Mouse (Mus musculus): ENCODE data around the gene Phactr2. TPM values are rescaled to one million over a fixed set of nuclear protein-coding genes. Genes with fewer than 3 reads are reported as not detected.

The Phactr2 gene
- polyA plus RNA-seq, 1 experiment from 2014 or later: 25.5 TPM

DNA sequence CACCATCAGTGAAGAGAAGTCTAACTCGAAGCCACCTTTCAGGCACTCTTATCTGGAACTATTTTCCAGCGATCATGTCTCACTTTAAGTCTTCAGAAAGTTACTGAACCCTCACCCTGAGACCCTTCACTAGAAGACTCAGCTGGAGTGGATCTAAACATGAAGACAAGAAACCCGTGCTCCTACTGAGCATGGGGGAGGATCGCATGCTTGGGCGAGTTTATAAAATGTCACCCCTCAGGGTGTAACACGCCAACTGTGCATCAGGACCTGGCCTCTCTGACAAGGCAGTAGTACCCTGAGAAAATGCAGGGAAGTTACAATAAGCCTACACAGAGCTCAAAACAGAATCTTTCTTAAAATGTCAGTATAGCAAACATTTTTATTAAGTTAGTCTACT lies 161.6 kb downstream of the Phactr2 start:
- Histone ChIP-seq H3K27ac (no peak overlapping the region), H3K36me3 (no peaks in the 10 kb centered on the region), H3K9ac (no peak overlapping the region), H3K4me2 (no peak overlapping the region), H3K4me3 (no peak overlapping the region), H3K4me1 (0 out of 2 replicates have a peak, but pooled peaks cover 5% of the 10 kb centered on the region), H3K9me3 (no peaks in the 10 kb centered on the region), H3K27me3 (no peaks in the 10 kb centered on the region)
- 73% methylated on average over 6 of the region's 6 CpGs for WGBS
- no peak for ATAC-seq (ENCODE audit: insufficient number of reproducible peaks, low FRiP score, low TSS enrichment, low read depth)

DNA sequence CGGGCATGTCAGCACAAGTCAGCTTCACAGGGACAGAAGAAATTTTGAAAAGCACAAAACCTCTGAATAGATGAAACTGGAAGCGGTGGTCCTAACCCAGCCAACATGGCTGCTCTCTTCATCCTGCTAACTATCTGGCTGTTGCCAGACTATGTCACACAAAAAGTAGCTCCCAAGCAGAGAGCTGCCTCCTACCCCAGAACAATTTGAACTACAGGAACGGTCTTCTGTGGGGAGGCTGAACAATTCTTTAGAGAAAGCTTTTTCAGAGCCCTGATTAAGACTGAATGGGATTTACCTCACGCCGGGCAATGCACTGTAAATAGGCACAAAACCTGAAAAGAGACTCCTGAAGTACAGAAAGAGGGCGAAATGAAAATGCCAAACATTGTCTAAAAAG lies 162.6 kb downstream of the Phactr2 start:
- ATAC-seq (ENCODE audit: insufficient number of reproducible peaks, low FRiP score, low TSS enrichment, low read depth): no peak
- Histone ChIP-seq H3K4me3 (no peak overlapping the region), H3K36me3 (no peaks in the 10 kb centered on the region), H3K27ac (peak overlapping the region; percentile 66), H3K9ac (no peak overlapping the region), H3K4me2 (no peak overlapping the region), H3K4me1 (0 out of 2 replicates have a peak, but pooled peaks cover 5% of the 10 kb centered on the region), H3K27me3 (no peaks in the 10 kb centered on the region), H3K9me3 (no peaks in the 10 kb centered on the region)
- 73% methylated on average over 6 of the region's 6 CpGs for WGBS

DNA sequence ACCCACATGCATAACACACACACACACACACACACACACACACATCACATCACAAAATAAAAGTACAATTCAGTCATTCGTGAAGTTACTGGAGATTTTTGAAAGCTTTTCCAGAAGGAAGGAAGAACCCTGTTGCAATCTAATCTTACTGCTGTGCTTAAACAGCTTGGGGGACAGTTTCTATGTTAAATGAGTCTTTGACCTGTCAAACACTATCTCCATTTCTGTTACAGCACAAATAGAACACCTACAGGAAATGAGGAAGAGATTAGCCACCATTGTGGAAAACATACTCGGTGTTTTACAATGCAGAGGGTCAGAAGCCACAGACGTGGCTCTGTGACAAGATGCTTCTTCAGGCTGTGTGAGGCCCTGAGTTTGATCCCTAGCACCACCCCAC lies 164.1 kb downstream of the Phactr2 start:
- no peak overlapping the region; the same call in none of the 2 replicates for H3K27ac ChIP-seq
- H3K9me3 ChIP-seq: no peaks in the 10 kb centered on the region
- H3K4me1 ChIP-seq: peaks cover 7% of the 10 kb centered on the region; the same call in 1 of the 2 replicates
- H3K36me3 ChIP-seq: no peaks in the 10 kb centered on the region
- no peak for ATAC-seq (ENCODE audit: insufficient number of reproducible peaks, low FRiP score, low TSS enrichment, low read depth)
- H3K4me2 ChIP-seq: no peak overlapping the region
- 73% methylated on average over 3 of the region's 3 CpGs for WGBS
- H3K4me3 ChIP-seq: no peak overlapping the region
- no peaks in the 10 kb centered on the region for H3K27me3 ChIP-seq
- H3K9ac ChIP-seq: no peak overlapping the region

DNA sequence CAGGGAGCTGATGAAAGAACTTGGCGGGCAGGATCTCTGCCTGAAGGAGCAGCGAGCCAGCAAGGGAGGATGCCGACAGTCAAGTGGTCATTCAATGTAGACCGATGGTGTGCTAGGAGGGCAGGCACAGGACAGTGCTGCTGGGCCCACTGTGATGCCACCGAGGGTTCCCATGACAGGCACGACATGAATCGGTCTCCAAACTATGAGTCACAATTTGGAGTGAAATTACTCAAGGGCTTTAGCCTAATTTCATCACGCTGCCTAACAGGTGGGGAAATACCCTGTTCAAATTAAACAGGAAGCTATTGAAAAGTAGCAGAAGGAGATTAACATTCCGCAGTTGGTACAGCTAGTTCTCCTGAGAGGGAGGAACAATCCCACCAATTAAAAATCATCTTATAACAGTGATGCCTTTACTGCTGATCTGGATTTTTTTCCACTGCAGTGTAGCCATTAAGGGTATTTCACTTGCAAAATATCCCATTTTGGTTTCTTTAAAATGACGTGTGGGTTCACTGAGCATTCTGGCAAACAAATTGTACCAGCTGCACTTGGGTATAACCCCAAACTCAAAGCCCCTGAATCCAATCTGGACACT lies 169.5 kb downstream of the Phactr2 start:
- Histone ChIP-seq H3K4me3 (no peak overlapping the region), H3K27ac (peak overlapping the region; percentile 30), H3K9me3 (no peaks in the 10 kb centered on the region), H3K4me1 (peaks cover 14% of the 10 kb centered on the region), H3K4me2 (no peak overlapping the region), H3K9ac (no peak overlapping the region), H3K27me3 (no peaks in the 10 kb centered on the region), H3K36me3 (no peaks in the 10 kb centered on the region)
- 56% methylated on average over 10 of the region's 10 CpGs for WGBS
- no peak for ATAC-seq (ENCODE audit: insufficient number of reproducible peaks, low FRiP score, low TSS enrichment, low read depth)

DNA sequence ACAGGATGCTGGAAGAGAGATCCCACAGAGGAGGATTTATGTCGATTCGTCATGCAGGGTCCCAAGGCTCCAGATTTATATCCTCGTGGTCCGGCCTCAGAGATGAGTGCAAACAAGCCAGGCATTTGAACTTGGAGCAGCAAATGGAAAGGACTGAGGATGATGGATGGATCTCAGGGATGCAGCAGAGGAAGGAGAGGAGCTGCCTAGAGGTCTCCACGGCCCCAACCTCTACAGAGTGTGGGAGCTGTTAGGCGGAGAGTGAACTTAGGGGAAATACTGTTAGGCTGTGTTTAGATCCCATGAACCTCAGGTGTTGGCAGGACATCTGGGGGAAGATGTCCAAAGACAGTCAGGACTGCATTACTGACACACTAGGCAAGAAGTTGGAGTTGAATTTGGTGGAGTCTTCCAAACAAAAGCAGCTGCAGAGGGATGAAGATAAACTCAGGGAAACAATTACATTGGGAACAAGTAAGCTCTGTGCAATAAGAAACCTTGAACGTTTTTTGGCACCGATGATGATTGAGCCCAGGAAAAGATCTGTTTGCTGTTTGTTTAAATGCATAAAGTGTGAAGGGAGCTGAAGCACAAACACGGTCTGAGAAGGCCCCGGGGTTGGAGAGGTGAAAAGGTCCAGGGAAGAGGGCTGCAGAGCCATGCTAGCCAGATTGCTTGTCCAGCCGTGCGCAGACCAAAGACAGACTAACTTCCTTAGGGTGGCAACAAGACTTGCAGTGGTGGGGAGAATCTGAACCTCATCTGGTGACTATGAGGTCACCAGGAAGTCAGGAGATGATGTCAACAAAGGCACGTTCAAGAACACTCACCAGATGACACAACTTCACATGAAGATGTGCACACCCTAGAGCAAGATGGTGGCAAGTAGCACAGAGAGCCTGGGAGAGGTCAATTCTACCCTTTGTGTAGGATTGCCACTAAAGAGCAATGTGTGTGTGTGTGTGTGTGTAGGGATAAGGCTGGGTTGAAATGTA lies 170.6 kb downstream of the Phactr2 start:
- 64% methylated on average over 13 of the region's 13 CpGs for WGBS
- peak; percentile 74; the same call in 1 of the 2 replicates for ATAC-seq (ENCODE audit: insufficient number of reproducible peaks, low FRiP score, low TSS enrichment, low read depth)
- no peaks in the 10 kb centered on the region for H3K9me3 ChIP-seq
- no peaks in the 10 kb centered on the region for H3K36me3 ChIP-seq
- no peak overlapping the region for H3K9ac ChIP-seq
- no peaks in the 10 kb centered on the region for H3K27me3 ChIP-seq
- H3K27ac ChIP-seq: peak overlapping the region; percentile 47
- peaks cover 14% of the 10 kb centered on the region for H3K4me1 ChIP-seq
- H3K4me2 ChIP-seq: no peak overlapping the region
- H3K4me3 ChIP-seq: no peak overlapping the region

DNA sequence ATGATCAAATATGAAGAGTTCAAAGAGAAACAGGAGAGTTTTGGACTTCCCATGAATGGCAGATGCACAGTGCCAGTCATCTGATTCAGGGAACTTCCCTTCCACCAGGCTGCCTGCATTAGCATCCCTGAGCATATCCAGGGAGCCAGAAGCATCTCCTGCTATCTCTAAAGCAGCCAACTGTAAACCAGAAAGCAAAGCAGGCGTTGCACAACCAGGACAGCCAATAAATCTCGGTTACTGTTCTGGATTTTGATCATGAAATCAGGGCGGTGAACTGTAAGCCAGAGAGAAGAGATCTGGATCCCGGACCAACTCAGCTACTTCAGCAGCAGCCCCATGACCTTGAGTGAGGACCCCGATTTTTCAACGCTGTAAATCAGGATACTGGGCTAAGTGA lies 173.6 kb downstream of the Phactr2 start:
- no peak overlapping the region for H3K27ac ChIP-seq
- H3K36me3 ChIP-seq: no peaks in the 10 kb centered on the region
- H3K9ac ChIP-seq: no peak overlapping the region
- no peak overlapping the region for H3K4me3 ChIP-seq
- no peaks in the 10 kb centered on the region for H3K27me3 ChIP-seq
- no peak for ATAC-seq (ENCODE audit: insufficient number of reproducible peaks, low FRiP score, low TSS enrichment, low read depth)
- H3K9me3 ChIP-seq: no peaks in the 10 kb centered on the region
- 76% methylated on average over 6 of the region's 6 CpGs for WGBS
- peaks cover 20% of the 10 kb centered on the region for H3K4me1 ChIP-seq
- H3K4me2 ChIP-seq: no peak overlapping the region

DNA sequence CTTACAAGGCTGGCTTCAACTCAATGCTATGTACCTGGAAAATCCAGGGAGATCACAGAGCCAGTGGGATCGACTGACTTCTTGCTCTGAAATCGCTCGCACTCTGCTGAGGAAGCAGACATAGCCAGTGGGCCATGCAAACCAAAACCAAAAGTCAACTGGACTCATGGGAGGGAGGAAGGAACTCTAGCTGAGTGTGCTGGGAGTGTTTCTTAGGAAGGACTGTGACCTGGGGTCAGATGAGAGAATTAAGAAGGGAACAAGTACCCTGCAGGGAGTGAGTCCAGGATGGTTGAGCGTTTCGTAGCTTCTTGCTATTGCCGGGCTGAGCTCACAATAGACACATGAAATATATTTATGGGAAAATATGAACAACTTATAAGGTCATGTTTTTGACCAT lies 174.0 kb downstream of the Phactr2 start:
- no peak for ATAC-seq (ENCODE audit: insufficient number of reproducible peaks, low FRiP score, low TSS enrichment, low read depth)
- no peaks in the 10 kb centered on the region for H3K36me3 ChIP-seq
- no peak overlapping the region for H3K9ac ChIP-seq
- no peak overlapping the region for H3K27ac ChIP-seq
- peaks cover 22% of the 10 kb centered on the region for H3K4me1 ChIP-seq
- H3K4me3 ChIP-seq: no peak overlapping the region
- no peaks in the 10 kb centered on the region for H3K27me3 ChIP-seq
- 75% methylated on average over 6 of the region's 6 CpGs for WGBS
- no peaks in the 10 kb centered on the region for H3K9me3 ChIP-seq
- H3K4me2 ChIP-seq: no peak overlapping the region

DNA sequence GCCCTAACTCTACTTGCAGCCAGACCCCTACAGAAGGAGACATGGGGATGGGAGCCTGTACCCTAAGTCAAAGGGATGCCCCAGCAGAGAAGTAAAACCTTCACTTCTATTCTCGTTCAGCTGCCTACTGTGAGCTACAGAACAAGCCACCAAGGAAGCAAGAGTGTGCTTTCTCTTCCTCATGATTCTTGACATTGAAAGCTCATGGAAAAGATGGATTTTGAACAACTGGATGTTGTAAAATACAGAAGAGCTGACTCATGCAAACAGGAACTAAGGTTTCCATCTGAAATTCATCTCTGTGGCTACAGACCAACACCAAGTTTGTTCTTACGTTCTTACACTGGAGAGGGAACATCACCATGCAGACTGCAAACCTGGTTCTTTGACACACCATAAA lies 179.3 kb downstream of the Phactr2 start:
- Histone ChIP-seq H3K4me3 (no peak overlapping the region), H3K27ac (peak overlapping the region; percentile 60; the same call in 1 of the 2 replicates), H3K9me3 (no peaks in the 10 kb centered on the region), H3K4me1 (peaks cover 18% of the 10 kb centered on the region), H3K27me3 (no peaks in the 10 kb centered on the region), H3K36me3 (no peaks in the 10 kb centered on the region; the same call in 1 of the 2 replicates), H3K9ac (no peak overlapping the region), H3K4me2 (no peak overlapping the region)
- WGBS: 66% methylated on average over 2 of the region's 2 CpGs
- no peak for ATAC-seq (ENCODE audit: insufficient number of reproducible peaks, low FRiP score, low TSS enrichment, low read depth)

DNA sequence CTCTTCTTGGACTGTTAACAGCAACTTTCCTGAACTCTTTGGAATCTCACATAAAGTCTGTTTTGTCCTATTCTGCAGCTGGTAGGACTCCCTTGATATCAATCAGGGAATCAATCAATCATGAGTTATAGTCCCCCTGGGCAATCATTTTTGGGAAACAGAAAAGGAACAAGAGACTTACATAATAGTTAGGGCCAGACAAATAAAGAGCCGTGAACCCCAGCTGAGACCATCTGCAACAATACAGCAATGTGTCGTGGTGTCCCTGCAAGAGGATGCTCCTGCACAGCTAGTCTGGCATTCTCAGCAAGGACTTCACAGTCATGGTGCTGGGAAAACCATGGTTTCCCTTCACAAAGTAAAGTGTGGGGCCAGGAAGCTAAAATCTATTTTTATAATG lies 182.2 kb downstream of the Phactr2 start:
- no peak for ATAC-seq (ENCODE audit: insufficient number of reproducible peaks, low FRiP score, low TSS enrichment, low read depth)
- Histone ChIP-seq H3K4me3 (no peak overlapping the region), H3K27me3 (no peaks in the 10 kb centered on the region), H3K4me2 (no peak overlapping the region), H3K9me3 (no peaks in the 10 kb centered on the region), H3K4me1 (peaks cover 17% of the 10 kb centered on the region), H3K36me3 (peaks cover 5% of the 10 kb centered on the region), H3K27ac (no peak overlapping the region), H3K9ac (no peak overlapping the region)
- 48% methylated on average over 2 of the region's 2 CpGs for WGBS

DNA sequence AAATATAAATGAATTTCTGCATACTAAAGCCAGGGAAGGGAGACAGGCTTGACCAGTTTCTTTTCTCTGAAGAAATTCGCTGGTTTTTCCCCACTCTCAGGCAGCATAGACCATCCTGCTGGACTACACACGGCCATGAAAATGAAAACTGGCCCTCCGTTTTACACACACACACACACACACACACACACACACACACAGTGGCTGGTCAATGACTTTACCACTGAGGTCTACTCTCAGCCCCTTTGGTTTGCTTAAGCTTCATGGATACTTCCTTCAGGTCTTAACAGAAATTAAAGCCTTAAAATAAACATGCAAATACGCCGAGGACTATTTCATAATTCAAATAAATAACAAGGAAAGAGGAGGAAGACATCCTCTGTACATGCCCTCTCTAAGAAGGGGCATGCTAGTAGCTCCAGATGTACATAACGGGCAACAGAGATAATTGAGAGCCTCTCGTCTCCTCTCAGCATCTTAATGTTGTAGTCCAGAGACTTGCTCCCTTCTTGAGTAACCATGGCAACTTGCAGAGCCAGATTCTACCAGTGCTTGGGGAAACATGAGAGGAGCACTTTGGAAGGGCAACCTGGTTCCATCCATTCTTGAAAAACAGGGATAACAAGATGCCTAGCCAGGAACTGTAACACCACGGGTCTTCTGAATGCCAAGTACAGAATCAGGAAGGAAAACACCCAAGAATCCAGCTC lies 184.8 kb downstream of the Phactr2 start:
- Histone ChIP-seq H3K27me3 (no peaks in the 10 kb centered on the region), H3K4me1 (peaks cover 6% of the 10 kb centered on the region; the same call in 1 of the 2 replicates), H3K36me3 (peaks cover 5% of the 10 kb centered on the region), H3K4me2 (no peak overlapping the region), H3K9me3 (no peaks in the 10 kb centered on the region), H3K27ac (no peak overlapping the region), H3K4me3 (no peak overlapping the region), H3K9ac (no peak overlapping the region)
- no peak for ATAC-seq (ENCODE audit: insufficient number of reproducible peaks, low FRiP score, low TSS enrichment, low read depth)
- 85% methylated on average over 8 of the region's 8 CpGs for WGBS

DNA sequence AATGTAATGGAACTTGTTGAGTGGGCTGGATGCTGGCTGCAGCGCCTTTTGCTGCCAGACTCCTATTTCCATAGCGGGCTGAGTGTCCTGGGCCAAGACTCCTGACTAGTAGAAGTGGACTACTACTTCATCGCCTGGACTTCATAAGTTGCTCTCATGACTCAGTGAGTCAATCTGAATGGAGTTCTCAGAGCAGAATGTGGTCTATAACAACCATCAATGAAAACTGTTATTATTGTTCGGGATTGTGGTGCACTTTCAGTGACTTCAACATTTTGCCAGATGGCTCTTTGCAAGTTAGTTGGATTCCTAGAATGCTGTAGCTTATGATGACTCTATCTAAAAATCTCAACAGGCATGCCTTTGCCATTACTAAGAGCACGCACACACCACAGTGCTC lies 185.9 kb downstream of the Phactr2 start:
- no peaks in the 10 kb centered on the region for H3K4me1 ChIP-seq
- H3K9ac ChIP-seq: no peak overlapping the region
- no peak overlapping the region for H3K27ac ChIP-seq
- H3K36me3 ChIP-seq: peaks cover 5% of the 10 kb centered on the region
- no peaks in the 10 kb centered on the region for H3K9me3 ChIP-seq
- H3K4me3 ChIP-seq: no peak overlapping the region
- no peaks in the 10 kb centered on the region for H3K27me3 ChIP-seq
- 86% methylated on average over 5 of the region's 5 CpGs for WGBS
- no peak for ATAC-seq (ENCODE audit: insufficient number of reproducible peaks, low FRiP score, low TSS enrichment, low read depth)
- H3K4me2 ChIP-seq: no peak overlapping the region

Measured in limb, embryonic 15.5 days (tissue).